Mouse (Mus musculus) MEL (cell line): ENCODE measurements around the gene Hist1h3c. TPM values are rescaled to one million over a fixed set of nuclear protein-coding genes. Genes with fewer than 3 reads are reported as not detected.
"Not testable (repeated sequence)": the region's sequence is repeated elsewhere in the genome, so short reads cannot be mapped to it uniquely, and the experiment has no call there.

ENCODE experiments used
- DNase-seq: peaks from one replicate; pipeline ENCODE4 v3.0.0; 2011; ENCODE audit warnings: low read depth, low spot score
- H3K27ac ChIP-seq: 2 replicates; pipeline ENCODE4 v1.5.1; 2012; ENCODE audit warnings: low read depth, mild to moderate bottlenecking, control low read depth, low read length, moderate library complexity; ENCODE audit not compliant: control insufficient read depth
- H3K27me3 ChIP-seq, 2 experiments: fragments of 150-350 bp in 1 of 2; sonication (generic) in 1 of 2; 2 replicates each; pipeline ENCODE4 v1.6.1; 2012; ENCODE audit warnings: low read length in 2 of 2, mild to moderate bottlenecking in 2 of 2, improper control_type of control experiment in 1 of 2, moderate library complexity in 1 of 2; ENCODE audit not compliant: insufficient read depth in 2 of 2, control insufficient read depth in 1 of 2
- H3K36me3 ChIP-seq, 2 experiments: 2 replicates each; pipeline ENCODE4 v1.6.1; 2012 to 2014; ENCODE audit warnings: low read length in 2 of 2, improper control_type of control experiment in 1 of 2, inconsistent platforms in 1 of 2, mild to moderate bottlenecking in 1 of 2; ENCODE audit not compliant: insufficient read depth in 2 of 2, control insufficient read depth in 1 of 2
- H3K4me1 ChIP-seq, 2 experiments: fragments of 150-350 bp in 1 of 2; sonication (generic) in 1 of 2; 2 replicates each; pipeline ENCODE4 v1.6.1; 2012; ENCODE audit warnings: low read length in 2 of 2, improper control_type of control experiment in 1 of 2, mild to moderate bottlenecking in 1 of 2; ENCODE audit not compliant: insufficient read depth in 2 of 2, control insufficient read depth in 1 of 2
- H3K4me3 ChIP-seq, 2 experiments: fragments of 150-350 bp in 1 of 2; sonication (generic) in 1 of 2; 2 replicates each; pipeline ENCODE4 v1.5.1; 2012; ENCODE audit warnings: low read depth in 2 of 2, low read length in 2 of 2, mild to moderate bottlenecking in 2 of 2, moderate library complexity in 2 of 2, control low read depth in 1 of 2, improper control_type of control experiment in 1 of 2; ENCODE audit not compliant: control insufficient read depth in 1 of 2, insufficient read depth in 1 of 2
- H3K79me2 ChIP-seq: 2 replicates; pipeline ENCODE4 v1.6.1; 2012; ENCODE audit warnings: mild to moderate bottlenecking, low read length, moderate library complexity; ENCODE audit not compliant: control insufficient read depth, poor library complexity, insufficient read depth
- H3K9ac ChIP-seq: 2 replicates; pipeline ENCODE4 v1.6.1; 2012; ENCODE audit warnings: low read depth, mild to moderate bottlenecking, control low read depth, low read length, moderate library complexity; ENCODE audit not compliant: control insufficient read depth, poor library complexity, severe bottlenecking
- H3K9me3 ChIP-seq: fragments of 150-350 bp; sonication (generic); replicated peaks from 2 replicates; pipeline ENCODE4 v1.6.1; 2012; ENCODE audit warnings: mild to moderate bottlenecking, low read length, improper control_type of control experiment, moderate library complexity; ENCODE audit not compliant: insufficient read depth
- CTCF ChIP-seq, 3 experiments: IDR thresholded peaks in 2 of 3; conservative IDR thresholded peaks in 1 of 3; 2 replicates each; pipeline ENCODE4 v1.5.1; 2011 to 2012; ENCODE audit warnings: low read length in 3 of 3, low read depth in 2 of 3, mild to moderate bottlenecking in 2 of 3, improper control_type of control experiment in 1 of 3, inconsistent platforms in 1 of 3, mixed read lengths in 1 of 3, moderate library complexity in 1 of 3; ENCODE audit not compliant: control insufficient read depth in 1 of 3, insufficient read depth in 1 of 3, poor library complexity in 1 of 3, severe bottlenecking in 1 of 3
- ETS1 ChIP-seq: IDR thresholded peaks from 2 replicates; pipeline ENCODE4 v1.6.1; 2012; ENCODE audit warnings: low read depth, mild to moderate bottlenecking, inconsistent platforms, low read length, improper control_type of control experiment, moderate library complexity
- GATA1 ChIP-seq: IDR thresholded peaks from 2 replicates; pipeline ENCODE4 v1.6.1; 2011; ENCODE audit warnings: low read depth, low read length, improper control_type of control experiment
- JUND ChIP-seq: IDR thresholded peaks from 2 replicates; pipeline ENCODE4 v1.6.1; 2011; ENCODE audit warnings: low read depth, mild to moderate bottlenecking, improper control_type of control experiment, low read length
- KAT2A ChIP-seq: conservative IDR thresholded peaks from 2 replicates; pipeline ENCODE4 v1.6.1; 2012; ENCODE audit warnings: low read depth, low read length, improper control_type of control experiment, inconsistent platforms
- MEF2A ChIP-seq: IDR thresholded peaks from 2 replicates; pipeline ENCODE4 v1.6.1; 2014; ENCODE audit warnings: low read depth, mild to moderate bottlenecking, inconsistent platforms, low read length, improper control_type of control experiment; ENCODE audit not compliant: poor library complexity, insufficient replicate concordance, severe bottlenecking; ENCODE audit errors: extremely low read depth
- MXI1 ChIP-seq: IDR thresholded peaks from 2 replicates; pipeline ENCODE4 v1.6.1; 2011; ENCODE audit warnings: mild to moderate bottlenecking, low read depth, low read length, improper control_type of control experiment
- POLR2AphosphoS2 ChIP-seq: IDR thresholded peaks from 2 replicates; pipeline ENCODE4 v1.6.1; 2011; ENCODE audit warnings: low read length, improper control_type of control experiment
- POLR2AphosphoS5 ChIP-seq: IDR thresholded peaks from 2 replicates; pipeline ENCODE4 v1.6.1; 2012; ENCODE audit warnings: low read depth, borderline replicate concordance, mild to moderate bottlenecking, inconsistent platforms, low read length, moderate library complexity, mixed read lengths
- RAD21 ChIP-seq: IDR thresholded peaks from 2 replicates; pipeline ENCODE4 v1.6.1; 2011; ENCODE audit warnings: mild to moderate bottlenecking, low read depth, low read length, improper control_type of control experiment
- SIN3A ChIP-seq: IDR thresholded peaks from 2 replicates; pipeline ENCODE4 v1.6.1; 2012; ENCODE audit warnings: low read length, improper control_type of control experiment, inconsistent platforms
- TAL1 ChIP-seq: IDR thresholded peaks from 2 replicates; pipeline ENCODE4 v1.6.1; 2012; ENCODE audit warnings: mild to moderate bottlenecking, inconsistent platforms, low read length, moderate library complexity, mixed read lengths
- TBP ChIP-seq: IDR thresholded peaks from 2 replicates; pipeline ENCODE4 v1.8.0; 2011; ENCODE audit warnings: low read depth, low read length, improper control_type of control experiment
- TCF12 ChIP-seq: IDR thresholded peaks from 2 replicates; pipeline ENCODE4 v1.6.1; 2014; ENCODE audit warnings: low read depth, mild to moderate bottlenecking, inconsistent platforms, low read length, improper control_type of control experiment, moderate library complexity
- USF1 ChIP-seq: IDR thresholded peaks from 2 replicates; pipeline ENCODE4 v1.6.1; 2014; ENCODE audit warnings: low read depth, mild to moderate bottlenecking, inconsistent platforms, low read length, improper control_type of control experiment, moderate library complexity
- ZKSCAN1 ChIP-seq: IDR thresholded peaks from 2 replicates; pipeline ENCODE4 v1.6.1; 2012; ENCODE audit warnings: low read depth, mild to moderate bottlenecking, inconsistent platforms, low read length, improper control_type of control experiment, moderate library complexity
- polyA plus RNA-seq, 2 experiments: library from polyadenylated mRNA; stranded (reverse) in 1 of 2; unstranded in 1 of 2; fragments of >175 nt in 1 of 2; fragments of >200 nt in 1 of 2; gene quantifications; 2 replicates each; pipeline versions ENCODE4 v1.2.1 to v1.2.4; 2012; ENCODE audit warnings: low replicate concordance in 2 of 2, low read depth in 1 of 2; ENCODE audit not compliant: insufficient read length in 2 of 2, insufficient read depth in 1 of 2, missing spikeins in 1 of 2
- total RNA-seq: library from RNA; depleted of rRNA; stranded (reverse); fragments of 300-350 nt; gene quantifications from 2 replicates; pipeline ENCODE4 v1.2.3, GENCODE M21; 2012

Gene Hist1h3c
- total and polyA plus RNA-seq, 3 experiments, result 1.7 to 1,651 TPM; not detected in 1

- H3K27ac ChIP-seq, H3K4me3 ChIP-seq, H3K79me2 ChIP-seq, H3K9me3 ChIP-seq, H3K27me3 ChIP-seq, H3K9ac ChIP-seq: not testable (repeated sequence)
- DNase-seq, result peak; percentile 52
- Histone ChIP-seq H3K36me3 (peaks cover 0 to 22% of the 10 kb centered on the region in 2 experiments; a peak in 2 of 4 replicates), H3K4me1 (peaks cover 10 to 18% of the 10 kb centered on the region in 2 experiments)
- TF ChIP-seq TBP, result 0 out of 2 replicates have a peak, but pooled peaks have one; percentile 11
These were observed 27.7 kb downstream of the Hist1h3c start for GRCm38 (mm10) chr13:23717593-23718245.

DNA sequence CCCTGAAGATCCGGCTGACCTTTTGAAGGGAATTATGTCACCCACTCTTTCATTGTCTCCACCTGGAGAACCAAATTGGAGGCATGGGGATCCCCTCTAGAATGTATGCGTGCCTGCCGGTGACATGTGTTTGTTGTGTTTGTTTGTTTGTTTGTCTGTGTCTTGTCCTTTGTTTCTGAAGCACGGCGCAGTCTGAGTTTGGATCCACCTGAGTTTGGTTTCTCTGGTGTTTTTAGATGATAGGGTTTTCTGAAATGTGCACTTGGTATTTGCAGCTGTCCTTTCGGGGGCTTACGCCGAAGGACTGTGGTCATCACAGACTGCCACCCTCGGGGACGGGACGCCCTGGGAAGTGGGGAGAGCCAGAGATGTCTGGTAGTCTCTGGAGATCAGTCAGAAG, 28.2 kb downstream of the Hist1h3c start:
- H3K4me1 ChIP-seq, result peaks cover 10 to 21% of the 10 kb centered on the region in 2 experiments
- H3K27me3 ChIP-seq, result no peaks in the 10 kb centered on the region
- no peaks in the 10 kb centered on the region for H3K79me2 ChIP-seq
- TF ChIP-seq MXI1 (no peak), TAL1 (no peak), CTCF (IDR thresholded peaks at IDR 0.05 in 2 of 3, conservative IDR thresholded peaks at IDR 0.05 in 1 of 3; ENCODE audit: control insufficient read depth in 1 of 3, insufficient read depth in 1 of 3, low read depth in 2 of 3, low read length in 3 of 3, poor library complexity in 1 of 3, severe bottlenecking in 1 of 3) (no peak), ETS1 (no peak), POLR2AphosphoS5 (no peak), RAD21 (no peak), KAT2A (no peak), SIN3A (no peak), MEF2A (no peak), GATA1 (no peak), USF1 (no peak), ZKSCAN1 (no peak), TCF12 (no peak), POLR2AphosphoS2 (no peak), JUND (no peak)
- no peak overlapping the region for H3K27ac ChIP-seq
- no peak overlapping the region for H3K4me3 ChIP-seq
- DNase-seq, result no peak
- H3K9ac ChIP-seq, result no peak overlapping the region
- no peaks in the 10 kb centered on the region for H3K9me3 ChIP-seq
- H3K36me3 ChIP-seq, result peaks cover 0 to 26% of the 10 kb centered on the region in 2 experiments; a peak in 2 of 4 replicates
